Mouse (Mus musculus) lung, adult 2 months (tissue): Measurements from ENCODE around the gene Dcun1d5.

ENCODE experiments used
- CTCF ChIP-seq: fragments of 200-500 bp; IDR thresholded peaks from 2 replicates; pipeline ENCODE4 v1.5.1; 2011; ENCODE audit warnings: mild to moderate bottlenecking, low read length, control low read depth; ENCODE audit not compliant: insufficient read depth
- POLR2A ChIP-seq: fragments of 200-500 bp; IDR thresholded peaks from 2 replicates; pipeline ENCODE4 v1.6.1; 2011; ENCODE audit warnings: low read depth, mild to moderate bottlenecking, control low read depth, low read length, borderline replicate concordance; ENCODE audit errors: extremely low read depth

DNA sequence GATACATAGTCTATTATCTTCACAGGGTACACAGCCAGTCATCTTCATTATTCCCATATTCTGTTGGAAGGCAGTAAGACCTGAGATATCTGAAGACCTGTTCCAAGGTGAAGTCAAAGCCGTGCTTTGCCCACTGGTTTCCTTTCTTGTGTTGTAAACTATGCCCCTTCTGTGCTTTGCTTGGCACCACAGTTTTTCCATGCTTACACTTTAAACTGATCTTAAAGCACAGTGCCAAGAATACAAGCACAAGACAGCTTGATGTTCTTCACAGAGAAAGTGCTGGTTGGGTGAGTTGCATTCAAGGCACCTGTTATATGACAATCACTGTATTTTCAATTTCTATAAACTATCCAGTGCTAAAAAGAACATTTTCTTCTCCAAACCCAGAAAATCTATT lies 10.6 kb upstream of the Dcun1d5 start:
- no peak for TF ChIP-seq CTCF
- no peak for TF ChIP-seq POLR2A
